Mouse (Mus musculus): ENCODE data around the gene Trpc6.

Trpc6 gene

DNA sequence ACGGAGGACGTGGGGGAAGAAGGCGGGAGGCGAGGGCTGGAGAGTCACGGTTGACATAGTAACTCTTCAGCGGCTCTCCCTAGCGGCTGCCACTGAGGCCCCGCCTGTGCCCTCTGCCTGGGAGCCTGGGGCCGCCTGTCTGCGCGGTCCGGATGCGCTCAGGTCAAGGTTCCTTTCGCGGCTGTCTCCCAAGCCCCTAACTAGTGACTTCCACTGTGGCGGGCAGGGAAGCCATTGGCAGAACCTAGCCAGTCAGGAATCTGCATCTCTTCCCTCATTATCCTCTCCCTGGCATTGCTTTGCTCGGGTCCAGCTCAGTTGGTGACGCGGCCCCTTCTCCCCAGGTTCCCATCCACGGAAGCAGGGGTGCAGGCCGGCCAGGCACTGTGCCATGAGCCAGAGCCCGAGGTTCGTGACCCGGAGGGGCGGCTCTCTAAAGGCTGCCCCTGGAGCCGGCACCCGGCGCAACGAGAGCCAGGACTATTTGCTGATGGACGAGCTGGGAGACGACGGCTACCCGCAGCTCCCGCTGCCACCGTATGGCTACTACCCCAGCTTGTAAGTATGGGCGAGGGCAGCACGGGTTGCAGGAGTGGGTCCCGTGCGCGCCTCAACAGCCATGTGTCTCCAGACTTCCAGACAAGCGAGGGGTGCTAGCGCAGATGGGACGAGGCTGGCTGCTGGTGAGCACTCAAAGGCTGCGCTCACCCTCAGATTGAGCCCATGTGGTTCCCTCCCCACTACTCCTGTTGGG lies at the start of gene Trpc6:
Gene Trpc6, plus strand, starts transcription at position 102 of the 754 bp plus-strand sequence.
- no peak for DNase-seq (ENCODE audit: low spot score)

DNA sequence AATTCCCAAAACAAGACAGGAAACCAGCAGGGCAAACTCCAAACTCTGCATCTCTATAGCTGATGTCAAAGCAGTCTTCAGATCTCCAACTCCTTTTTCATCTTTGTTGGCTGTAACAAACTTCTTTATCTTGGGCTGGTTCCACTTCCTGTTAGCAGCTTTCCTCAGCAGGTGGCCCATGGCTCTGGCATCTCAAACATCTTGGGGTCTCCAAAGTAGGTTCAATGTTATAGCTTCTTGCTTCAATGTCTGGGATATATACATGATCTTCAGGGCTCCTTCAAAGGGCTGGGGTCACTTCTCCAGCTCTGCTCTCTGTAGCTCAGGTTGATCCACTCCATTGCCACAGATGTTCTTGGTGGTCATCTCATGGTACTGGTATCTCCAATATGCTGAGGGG lies 23.0 kb upstream of the Trpc6 start:
- DNase-seq (ENCODE audit: low spot score): no peak

DNA sequence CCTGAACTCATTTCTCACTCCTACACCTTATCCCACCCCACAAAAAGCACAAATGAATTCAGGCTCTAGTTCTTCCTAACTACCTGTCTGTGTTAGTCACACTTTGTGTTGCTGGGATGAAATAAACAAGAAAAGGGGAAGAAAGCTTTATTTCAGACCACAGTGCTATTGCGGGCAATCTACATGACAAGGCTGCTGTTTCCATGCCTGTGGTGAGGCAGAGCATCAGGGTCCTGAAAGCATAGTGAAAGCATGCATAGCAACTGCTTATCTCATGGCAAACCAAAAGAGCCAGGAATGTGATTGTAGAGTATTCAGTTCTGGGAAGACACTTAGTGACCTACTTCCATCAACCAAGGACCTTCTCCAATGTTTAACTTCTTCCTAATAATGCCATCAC lies 10.3 kb upstream of the Trpc6 start:
- DNase-seq (ENCODE audit: low spot score): no peak

DNA sequence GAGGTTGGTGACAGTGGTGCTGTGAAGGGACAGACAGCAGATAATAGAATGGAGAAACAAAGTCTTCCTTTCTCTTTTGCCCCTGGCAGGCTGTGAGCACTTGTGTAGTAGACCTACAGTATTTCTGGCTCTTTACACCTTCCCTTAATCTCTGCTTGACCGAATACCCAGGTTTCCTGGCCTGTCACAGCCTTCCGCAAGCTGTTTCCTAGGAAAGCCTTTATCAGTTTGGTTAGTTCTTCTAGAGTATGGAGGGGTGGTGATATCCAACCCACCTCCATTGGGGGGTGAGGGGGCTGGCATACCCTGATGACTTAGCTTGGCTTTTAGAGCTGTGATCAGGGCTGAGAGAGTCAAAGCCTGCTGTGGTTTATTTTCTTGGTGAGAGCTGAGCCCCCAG lies 1.3 kb downstream of the Trpc6 start:
- DNase-seq (ENCODE audit: low spot score): no peak

- no peak for DNase-seq (ENCODE audit: low spot score)
These were observed 14.6 kb downstream of the Trpc6 start for GRCm38 (mm10) chr9:8558574-8558973.

DNA sequence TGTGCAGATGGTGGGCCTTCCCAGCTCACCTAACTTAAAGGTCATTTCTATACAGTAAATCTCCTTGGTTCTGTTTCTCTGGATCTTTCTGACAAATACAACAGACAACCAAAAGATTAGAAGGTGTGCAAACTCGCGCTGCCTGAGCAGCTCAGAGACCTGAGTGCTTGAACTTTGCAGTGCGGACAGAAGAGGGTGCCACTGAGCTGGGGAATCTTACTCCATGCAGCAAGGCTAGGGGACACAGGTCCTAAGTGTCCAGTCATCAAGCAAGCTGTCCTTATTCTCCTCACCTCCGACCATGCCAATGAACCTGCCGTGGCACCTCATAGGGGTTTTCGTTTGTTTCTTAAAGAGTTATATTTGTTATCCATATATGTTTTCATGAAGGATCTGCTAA lies 48.7 kb downstream of the Trpc6 start:
- DNase-seq (ENCODE audit: low spot score): no peak

- no peak for DNase-seq (ENCODE audit: low spot score)
These were observed 53.1 kb downstream of the Trpc6 start for GRCm38 (mm10) chr9:8597089-8597488.

DNA sequence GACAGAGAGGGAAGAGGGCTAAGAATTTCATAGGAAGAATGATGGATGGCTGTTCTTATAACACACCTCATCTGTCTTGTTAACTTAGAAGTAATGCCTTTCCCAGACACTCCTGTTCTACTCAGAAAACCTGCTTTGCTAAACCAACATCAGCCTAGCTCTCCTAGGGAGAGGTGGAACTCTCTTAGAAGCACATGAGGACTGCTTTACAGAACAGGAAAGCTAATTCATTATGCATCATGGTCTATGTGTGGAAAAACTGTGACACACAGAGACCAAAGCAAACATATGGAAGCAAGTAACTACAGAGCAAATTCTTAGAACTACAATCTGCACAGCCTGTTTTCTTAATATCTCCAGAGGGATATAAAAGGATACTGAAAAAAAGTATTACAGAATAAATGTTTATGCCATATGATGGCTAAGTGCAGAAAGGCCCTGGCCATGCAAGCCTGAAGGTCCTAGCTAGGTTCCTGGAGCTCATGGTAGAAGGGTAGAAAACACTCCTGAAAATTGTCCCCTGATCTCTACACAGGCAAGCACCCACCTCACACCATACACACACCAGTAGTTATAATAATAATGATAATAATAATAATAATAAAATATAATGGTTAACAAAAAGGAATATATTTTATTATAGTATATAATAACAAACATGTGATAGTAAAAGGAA lies 63.0 kb downstream of the Trpc6 start:
- DNase-seq (ENCODE audit: low spot score): no peak

DNA sequence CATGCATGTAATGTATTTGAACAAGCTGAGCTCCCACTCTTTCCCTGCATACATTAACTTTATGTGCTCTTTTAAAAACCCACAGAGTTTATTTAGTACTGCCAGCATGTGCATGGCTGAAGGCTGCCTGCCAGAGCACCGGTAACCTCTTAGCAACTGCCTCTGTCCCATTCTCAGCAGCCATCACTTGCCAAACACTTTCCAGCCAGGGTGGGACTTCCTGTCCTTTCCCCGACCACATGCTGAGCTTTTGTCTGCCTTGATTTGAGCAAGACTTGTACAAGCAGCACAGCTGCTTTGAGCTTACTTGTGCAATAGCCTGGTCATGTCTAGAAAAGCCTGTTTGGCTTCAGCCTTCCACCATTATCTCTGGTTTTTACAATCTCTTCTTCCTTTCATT lies 90.4 kb downstream of the Trpc6 start:
- no peak for DNase-seq (ENCODE audit: low spot score)

- DNase-seq (ENCODE audit: low spot score): no peak
These were observed 99.5 kb downstream of the Trpc6 start for GRCm38 (mm10) chr9:8643453-8643852.

- DNase-seq (ENCODE audit: low spot score): no peak
These were observed 111.4 kb downstream of the Trpc6 start for GRCm38 (mm10) chr9:8655347-8655746.

GRCm38 (mm10) chr9:8672944-8673343 lies 129.0 kb downstream of the Trpc6 start:
- no peak for DNase-seq (ENCODE audit: low spot score)

DNA sequence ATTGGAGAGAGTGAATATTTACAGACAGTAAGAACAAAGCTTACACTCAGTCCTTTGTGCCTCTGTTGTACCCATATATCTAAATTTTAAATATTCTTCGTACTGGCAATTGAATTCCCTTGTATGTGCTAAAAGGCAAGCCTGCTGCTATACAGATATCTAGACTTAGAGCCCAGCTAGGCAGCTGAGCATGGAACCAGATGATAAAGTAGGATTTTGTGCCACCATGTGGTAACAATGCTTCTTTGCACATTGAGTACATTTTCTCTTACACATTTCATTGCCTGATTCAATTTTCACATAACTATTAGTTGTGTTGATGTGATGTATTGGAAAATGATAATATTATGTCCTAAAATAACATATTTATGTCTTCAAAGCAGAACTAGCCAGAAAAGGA lies 132.7 kb downstream of the Trpc6 start:
- DNase-seq (ENCODE audit: low spot score): no peak

DNA sequence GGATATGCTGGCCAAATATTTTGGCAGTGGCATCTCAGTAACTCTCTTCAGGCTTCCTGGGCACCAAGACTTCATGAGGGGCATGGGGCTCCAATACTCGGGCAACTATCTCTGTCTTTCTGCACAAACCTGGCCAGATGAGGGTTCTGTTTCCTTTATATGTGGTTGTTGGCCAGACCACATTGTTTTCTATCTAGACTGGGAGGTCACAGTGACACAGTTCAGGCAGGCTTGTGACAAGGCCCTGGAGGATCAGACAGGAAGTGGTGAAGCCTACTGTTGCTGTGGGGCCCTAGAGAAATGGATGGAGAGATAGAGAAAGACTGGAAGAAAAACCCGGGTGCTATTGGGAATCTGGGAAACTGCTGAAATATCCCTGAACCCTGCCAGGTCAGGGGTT lies 149.2 kb downstream of the Trpc6 start:
- DNase-seq (ENCODE audit: low spot score): no peak

DNA sequence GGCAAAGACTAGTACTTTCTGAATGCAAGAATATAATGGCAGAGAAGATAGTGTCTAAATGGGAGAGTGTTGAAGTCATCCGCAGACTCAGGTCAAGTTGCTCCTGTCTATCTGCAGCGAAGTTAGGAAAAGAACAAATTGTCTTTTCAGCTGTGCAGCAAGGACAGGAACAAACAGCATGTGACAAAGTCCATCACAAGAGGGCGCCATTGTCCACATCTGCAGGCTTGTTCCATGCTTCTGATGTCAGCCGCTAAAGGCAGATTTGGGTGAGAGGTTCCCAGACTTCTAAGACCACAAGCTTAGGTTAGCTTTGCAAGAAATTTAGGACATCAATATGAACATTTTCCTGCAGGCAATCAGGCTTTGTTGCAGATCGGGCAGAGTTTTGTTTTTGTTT lies 156.7 kb downstream of the Trpc6 start:
- peak; percentile 61 for DNase-seq (ENCODE audit: low spot score)

- no peak for DNase-seq (ENCODE audit: low spot score)
These were observed 159.6 kb downstream of the Trpc6 start for GRCm38 (mm10) chr9:8703516-8703915.

DNA sequence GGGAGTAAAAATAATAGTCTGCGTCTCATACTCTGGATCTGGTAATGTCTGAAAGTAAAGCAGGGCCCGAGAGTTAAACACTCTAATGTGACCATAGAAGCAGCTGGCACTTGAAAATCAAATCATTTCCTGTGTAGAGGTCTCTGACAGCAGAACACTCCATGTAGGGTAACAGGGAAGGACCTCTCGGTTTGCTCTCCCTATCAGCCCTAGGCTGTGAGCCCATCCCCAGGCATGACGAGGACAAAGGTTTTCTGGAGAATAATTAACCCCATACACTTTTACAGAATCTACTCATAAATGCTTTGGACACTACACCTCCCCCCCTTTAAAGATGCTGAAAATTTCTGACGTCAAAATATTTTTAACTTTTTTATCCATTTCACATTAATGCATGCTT lies 160.0 kb downstream of the Trpc6 start:
- no peak for DNase-seq (ENCODE audit: low spot score)

GRCm38 (mm10) chr9:8710052-8710739 lies 166.3 kb downstream of the Trpc6 start:
- no peak for DNase-seq (ENCODE audit: low spot score)

- DNase-seq (ENCODE audit: low spot score): no peak
These were observed 175.1 kb downstream of the Trpc6 start for GRCm38 (mm10) chr9:8719017-8719416.

- no peak for DNase-seq (ENCODE audit: low spot score)
These were observed 185.1 kb downstream of the Trpc6 start for GRCm38 (mm10) chr9:8729056-8729455.
